Mouse (Mus musculus) layer of hippocampus, postnatal 25 days (tissue): ENCODE data around the gene Dmkn. TPM values are rescaled to one million over a fixed set of nuclear protein-coding genes. Genes with fewer than 3 reads are reported as not detected.

Source experiments
- DNase-seq, 2 experiments: peaks; one replicate each; pipeline ENCODE4 v3.0.0; 2022; ENCODE audit warnings: mixed read lengths in 2 of 2, low spot score in 1 of 2; ENCODE audit errors: extremely low spot score in 1 of 2
- total RNA-seq, 2 experiments: library from RNA; stranded (reverse); gene quantifications; 2 replicates each; pipeline ENCODE4 v1.2.3; 2021

The Dmkn gene
- total RNA-seq, 2 experiments from 2014 or later, result 0.66 to 1.3 TPM

- DNase-seq, result no peak
Observed at GRCm38 (mm10) chr7:30758853-30759252, 4.7 kb upstream of the Dmkn start.

- DNase-seq, result no peak
Observed at GRCm38 (mm10) chr7:30761769-30762352, 1.7 kb upstream of the Dmkn start.

GRCm38 (mm10) chr7:30765173-30765572 lies 1.6 kb downstream of the Dmkn start:
- DNase-seq, result no peak

GRCm38 (mm10) chr7:30766408-30766807 lies 2.9 kb downstream of the Dmkn start:
- no peak for DNase-seq

- no peak for DNase-seq
Observed at GRCm38 (mm10) chr7:30769236-30769635, 5.7 kb downstream of the Dmkn start.

- no peak for DNase-seq
Observed at GRCm38 (mm10) chr7:30776104-30776503, 12.5 kb downstream of the Dmkn start.

- DNase-seq, result no peak
Observed at GRCm38 (mm10) chr7:30777081-30777579, 13.6 kb downstream of the Dmkn start.

GRCm38 (mm10) chr7:30777911-30778310 lies 14.4 kb downstream of the Dmkn start:
- no peak for DNase-seq

GRCm38 (mm10) chr7:30781792-30782191 lies 18.2 kb downstream of the Dmkn start:
- DNase-seq, result no peak

GRCm38 (mm10) chr7:30782658-30783057 lies 19.1 kb downstream of the Dmkn start:
- no peak for DNase-seq

- DNase-seq, result no peak
Observed at GRCm38 (mm10) chr7:30785154-30785553, 21.6 kb downstream of the Dmkn start.

- DNase-seq, result peak; percentile 28 to 32
Observed at GRCm38 (mm10) chr7:30785721-30786546, 22.4 kb downstream of the Dmkn start.

GRCm38 (mm10) chr7:30787377-30788022 lies 23.9 kb downstream of the Dmkn start, which contains the start of gene Krtdap:
Gene Krtdap (plus strand): TSS chr7:30787896.
- no peak for DNase-seq

- DNase-seq, result no peak
Observed at GRCm38 (mm10) chr7:30790141-30790540, 26.6 kb downstream of the Dmkn start.

- no peak for DNase-seq
Observed at GRCm38 (mm10) chr7:30791921-30792320, 28.4 kb downstream of the Dmkn start.

GRCm38 (mm10) chr7:30794921-30795320 lies 31.4 kb downstream of the Dmkn start:
- no peak for DNase-seq

GRCm38 (mm10) chr7:30796790-30797189 lies 33.2 kb downstream of the Dmkn start:
- DNase-seq, result no peak

- DNase-seq, result no peak
Observed at GRCm38 (mm10) chr7:30800653-30801052, 37.1 kb downstream of the Dmkn start.

- no peak for DNase-seq
Observed at GRCm38 (mm10) chr7:30803256-30803655, 39.7 kb downstream of the Dmkn start.

GRCm38 (mm10) chr7:30804026-30804715 lies 40.6 kb downstream of the Dmkn start:
- DNase-seq, result no peak

GRCm38 (mm10) chr7:30805924-30806323 lies 42.4 kb downstream of the Dmkn start:
- peak in 1 of 2 experiments; percentile 23 for DNase-seq
